Mouse (Mus musculus): ENCODE results near the gene Evi5.

- TF ChIP-seq CTCF (IDR thresholded peaks at IDR 0.05; ENCODE audit: insufficient read depth, low read length), result no peak
- no peak for TF ChIP-seq POLR2A (IDR thresholded peaks at IDR 0.05; ENCODE audit: borderline replicate concordance, extremely low read depth, low read depth, low read length)
These were observed 96.1 kb downstream of the Evi5 start for GRCm38 (mm10) chr5:107778763-107779162.
